Mouse (Mus musculus): ENCODE results near the gene Gtf2h2. TPM values are rescaled to one million over a fixed set of nuclear protein-coding genes. Genes with fewer than 3 reads are reported as not detected.
"Not testable (repeated sequence)": the region's sequence is repeated elsewhere in the genome, so short reads cannot be mapped to it uniquely, and the experiment has no call there.

Gtf2h2 gene
- total and polyA plus RNA-seq, 2 experiments from 2014 or later, result 22.6 to 57.4 TPM

- 93% methylated on average over 1 of the region's 1 CpGs for WGBS
- no peak overlapping the region for H3K27ac ChIP-seq
- H3K4me1 ChIP-seq (ENCODE audit: insufficient read depth, low read length), result no peaks in the 10 kb centered on the region
- no peaks in the 10 kb centered on the region for H3K27me3 ChIP-seq (ENCODE audit: insufficient read depth, low read length)
- no peak overlapping the region for H3K4me2 ChIP-seq (ENCODE audit: low read depth, low read length)
- DNase-seq (ENCODE audit: low spot score), result no peak
- no peaks in the 10 kb centered on the region for H3K36me3 ChIP-seq (ENCODE audit: insufficient read depth, low read length)
- no peak for ATAC-seq
- no peaks in the 10 kb centered on the region for H3K9me3 ChIP-seq (ENCODE audit: low read length)
- H3K9ac ChIP-seq (replicated peaks; ENCODE audit: low read length), result no peak overlapping the region
- TF ChIP-seq CTCF (IDR thresholded peaks at IDR 0.05; ENCODE audit: low read depth), result no peak
- H3K4me3 ChIP-seq (ENCODE audit: low read length), result no peak overlapping the region
Observed at GRCm38 (mm10) chr13:100449495-100449894, 42.9 kb downstream of the Gtf2h2 start.

DNA sequence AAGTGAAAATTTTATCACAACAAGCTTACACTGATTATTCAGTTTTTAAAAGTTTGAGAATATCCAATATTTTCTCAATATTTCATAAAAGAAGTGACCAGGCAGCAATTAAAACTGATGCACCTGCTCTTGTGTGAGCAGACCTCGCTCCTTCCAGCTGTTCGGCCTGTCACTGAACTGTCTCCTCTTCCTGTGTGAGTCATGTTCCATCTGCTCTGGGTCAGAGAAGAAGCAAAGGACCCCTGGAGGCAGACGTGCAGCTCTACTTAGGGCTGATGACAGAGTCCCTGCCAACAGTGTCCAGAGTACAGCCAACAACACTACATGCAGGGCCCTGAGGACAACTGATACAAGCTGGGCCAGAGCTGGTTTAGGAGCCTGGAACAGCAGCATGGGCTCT lies 52.3 kb downstream of the Gtf2h2 start:
- Histone ChIP-seq H3K4me2 (ENCODE audit: low read depth, low read length) (no peak overlapping the region), H3K9ac (replicated peaks; ENCODE audit: low read length) (no peak overlapping the region), H3K9me3 (ENCODE audit: low read length) (no peaks in the 10 kb centered on the region), H3K4me3 (ENCODE audit: low read length) (no peak overlapping the region), H3K36me3 (ENCODE audit: insufficient read depth, low read length) (no peaks in the 10 kb centered on the region), H3K27me3 (ENCODE audit: insufficient read depth, low read length) (no peaks in the 10 kb centered on the region), H3K4me1 (ENCODE audit: insufficient read depth, low read length) (no peaks in the 10 kb centered on the region), H3K27ac (no peak overlapping the region)
- no peak for TF ChIP-seq CTCF (IDR thresholded peaks at IDR 0.05; ENCODE audit: low read depth)
- DNase-seq (ENCODE audit: low spot score) (no peak), ATAC-seq (no peak)
- WGBS, result 65% methylated on average over 3 of the region's 3 CpGs

DNA sequence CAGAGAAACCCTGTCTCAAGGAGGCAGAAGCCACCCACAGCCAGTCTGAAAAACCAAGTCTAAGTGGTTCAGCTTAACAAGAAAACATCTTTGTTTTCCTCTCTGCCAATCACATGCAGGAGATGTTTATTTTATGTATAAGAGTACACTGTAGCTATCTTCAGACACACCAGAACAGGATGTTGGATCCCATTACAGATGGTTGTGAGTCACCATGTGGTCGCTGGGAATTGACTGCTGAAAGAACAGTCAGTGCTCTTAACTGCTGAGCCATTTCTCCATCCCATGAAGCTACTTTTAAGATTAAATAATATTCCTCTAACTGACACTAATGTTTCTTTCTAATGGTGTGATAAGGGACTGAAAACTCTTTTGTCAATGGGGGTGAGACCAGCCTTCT lies 53.7 kb downstream of the Gtf2h2 start:
- Histone ChIP-seq H3K4me3 (ENCODE audit: low read length) (no peak overlapping the region), H3K9ac (replicated peaks; ENCODE audit: low read length) (no peak overlapping the region), H3K9me3 (ENCODE audit: low read length) (no peaks in the 10 kb centered on the region), H3K27me3 (ENCODE audit: insufficient read depth, low read length) (no peaks in the 10 kb centered on the region), H3K4me1 (ENCODE audit: insufficient read depth, low read length) (no peaks in the 10 kb centered on the region), H3K36me3 (ENCODE audit: insufficient read depth, low read length) (no peaks in the 10 kb centered on the region), H3K27ac (no peak overlapping the region), H3K4me2 (ENCODE audit: low read depth, low read length) (no peak overlapping the region)
- 68% methylated on average over 1 of the region's 1 CpGs for WGBS
- no peak for ATAC-seq
- no peak for TF ChIP-seq CTCF (IDR thresholded peaks at IDR 0.05; ENCODE audit: low read depth)
- DNase-seq (ENCODE audit: low spot score), result no peak

- 75% methylated on average over 3 of the region's 3 CpGs for WGBS
- DNase-seq (ENCODE audit: low spot score), result no peak
- H3K36me3 ChIP-seq (ENCODE audit: insufficient read depth, low read length), result no peaks in the 10 kb centered on the region
Observed at GRCm38 (mm10) chr13:100437322-100437825, 55.0 kb downstream of the Gtf2h2 start.

GRCm38 (mm10) chr13:100436556-100437163 lies 55.7 kb downstream of the Gtf2h2 start:
- H3K9ac ChIP-seq (replicated peaks; ENCODE audit: low read length); H3K4me3 ChIP-seq (ENCODE audit: low read length); H3K36me3 ChIP-seq (ENCODE audit: insufficient read depth, low read length); H3K27ac ChIP-seq; DNase-seq (ENCODE audit: low spot score); H3K4me2 ChIP-seq (ENCODE audit: low read depth, low read length); H3K4me1 ChIP-seq (ENCODE audit: insufficient read depth, low read length); ATAC-seq; H3K27me3 ChIP-seq (ENCODE audit: insufficient read depth, low read length); H3K9me3 ChIP-seq (ENCODE audit: low read length): not testable (repeated sequence)
- WGBS, result 79% methylated on average over 1 of the region's 1 CpGs

More at GRCm38 (mm10) chr13:100437322-100437825, 55.0 kb downstream of the Gtf2h2 start:
- H3K27ac ChIP-seq, result no peak overlapping the region
- no peak for TF ChIP-seq CTCF (IDR thresholded peaks at IDR 0.05; ENCODE audit: low read depth)
- no peak overlapping the region for H3K4me3 ChIP-seq (ENCODE audit: low read length)
- H3K4me1 ChIP-seq (ENCODE audit: insufficient read depth, low read length), result no peaks in the 10 kb centered on the region
- H3K9ac ChIP-seq (replicated peaks; ENCODE audit: low read length), result no peak overlapping the region
- no peak overlapping the region for H3K4me2 ChIP-seq (ENCODE audit: low read depth, low read length)
- no peak for ATAC-seq
- no peaks in the 10 kb centered on the region for H3K9me3 ChIP-seq (ENCODE audit: low read length)
- H3K27me3 ChIP-seq (ENCODE audit: insufficient read depth, low read length), result no peaks in the 10 kb centered on the region

- not testable (repeated sequence) for H3K4me3 ChIP-seq (ENCODE audit: low read length); H3K4me2 ChIP-seq (ENCODE audit: low read depth, low read length); DNase-seq (ENCODE audit: low spot score); H3K4me1 ChIP-seq (ENCODE audit: insufficient read depth, low read length); H3K36me3 ChIP-seq (ENCODE audit: insufficient read depth, low read length); H3K9ac ChIP-seq (replicated peaks; ENCODE audit: low read length); ATAC-seq; H3K27ac ChIP-seq; H3K27me3 ChIP-seq (ENCODE audit: insufficient read depth, low read length); H3K9me3 ChIP-seq (ENCODE audit: low read length)
- WGBS, result 90% methylated on average over 7 of the region's 7 CpGs
Observed at GRCm38 (mm10) chr13:100419958-100420357, 72.4 kb downstream of the Gtf2h2 start.

GRCm38 (mm10) chr13:100414428-100414827 lies 78.0 kb downstream of the Gtf2h2 start:
- TF ChIP-seq CTCF (IDR thresholded peaks at IDR 0.05; ENCODE audit: low read depth), result no peak
- Histone ChIP-seq H3K9ac (replicated peaks; ENCODE audit: low read length) (no peak overlapping the region), H3K4me1 (ENCODE audit: insufficient read depth, low read length) (no peaks in the 10 kb centered on the region), H3K36me3 (ENCODE audit: insufficient read depth, low read length) (no peaks in the 10 kb centered on the region), H3K27ac (no peak overlapping the region), H3K9me3 (ENCODE audit: low read length) (no peaks in the 10 kb centered on the region), H3K4me3 (ENCODE audit: low read length) (no peak overlapping the region), H3K27me3 (ENCODE audit: insufficient read depth, low read length) (no peaks in the 10 kb centered on the region), H3K4me2 (ENCODE audit: low read depth, low read length) (no peak overlapping the region)
- DNase-seq (ENCODE audit: low spot score) (no peak), ATAC-seq (no peak)
- WGBS, result 50% methylated on average over 1 of the region's 1 CpGs

Other genes with a start within 250 kb of the Gtf2h2 start
- 0.11 and 0.31 TPM in 2 replicates for gene Naip5, start 246.3 kb downstream of the Gtf2h2 start, total RNA-seq (2014; rRNA removed)
- gene Naip5, start 246.3 kb downstream of the Gtf2h2 start, polyA plus RNA-seq (2015; fragmentation: Nextera tagmentation; extraction: Ambion mirVana), result 0.13 and 0.15 TPM in 2 replicates
- 0.10 and 0.11 TPM in 2 replicates for gene Naip6, start 174.9 kb downstream of the Gtf2h2 start, total RNA-seq (2014; rRNA removed)
- 0.03 and 0.06 TPM in 2 replicates for gene Naip6, start 174.9 kb downstream of the Gtf2h2 start, polyA plus RNA-seq (2015; fragmentation: Nextera tagmentation; extraction: Ambion mirVana)
- gene Naip1, start 39.7 kb downstream of the Gtf2h2 start, total RNA-seq (2014; rRNA removed), result 0.10 and 0.22 TPM in 2 replicates
- 0.08 and 0.11 TPM in 2 replicates for gene Naip1, start 39.7 kb downstream of the Gtf2h2 start, polyA plus RNA-seq (2015; fragmentation: Nextera tagmentation; extraction: Ambion mirVana)
- 12.4 and 12.9 TPM in 2 replicates for gene Ocln, start 60.1 kb upstream of the Gtf2h2 start, total RNA-seq (2014; rRNA removed)
- gene Ocln, start 60.1 kb upstream of the Gtf2h2 start, polyA plus RNA-seq (2015; fragmentation: Nextera tagmentation; extraction: Ambion mirVana), result 11.9 and 13.5 TPM in 2 replicates
- gene Marveld2, start 124.4 kb upstream of the Gtf2h2 start, total RNA-seq (2014; rRNA removed), result 2.1 and 3.8 TPM in 2 replicates
- gene Marveld2, start 124.4 kb upstream of the Gtf2h2 start, polyA plus RNA-seq (2015; fragmentation: Nextera tagmentation; extraction: Ambion mirVana), result 2.9 and 3.2 TPM in 2 replicates
- gene Ak6, start 158.4 kb upstream of the Gtf2h2 start, total RNA-seq (2014; rRNA removed), result 101 and 123 TPM in 2 replicates
- gene Ak6, start 158.4 kb upstream of the Gtf2h2 start, polyA plus RNA-seq (2015; fragmentation: Nextera tagmentation; extraction: Ambion mirVana), result 320 and 328 TPM in 2 replicates
- 10.0 and 13.1 TPM in 2 replicates for gene Rad17, start 158.5 kb upstream of the Gtf2h2 start, total RNA-seq (2014; rRNA removed)
- gene Rad17, start 158.5 kb upstream of the Gtf2h2 start, polyA plus RNA-seq (2015; fragmentation: Nextera tagmentation; extraction: Ambion mirVana), result 12.3 and 14.1 TPM in 2 replicates
- gene Taf9, start 159.0 kb upstream of the Gtf2h2 start, total RNA-seq (2014; rRNA removed), result 34.7 and 37.3 TPM in 2 replicates
- 38.0 and 42.8 TPM in 2 replicates for gene Taf9, start 159.0 kb upstream of the Gtf2h2 start, polyA plus RNA-seq (2015; fragmentation: Nextera tagmentation; extraction: Ambion mirVana)
- gene Ccdc125, start 177.1 kb upstream of the Gtf2h2 start, total RNA-seq (2014; rRNA removed), result 0.21 and 0.36 TPM in 2 replicates
- 1.3 and 1.4 TPM in 2 replicates for gene Ccdc125, start 177.1 kb upstream of the Gtf2h2 start, polyA plus RNA-seq (2015; fragmentation: Nextera tagmentation; extraction: Ambion mirVana)
- 31.5 and 33.4 TPM in 2 replicates for gene Cdk7, start 238.4 kb upstream of the Gtf2h2 start, total RNA-seq (2014; rRNA removed)
- 37.7 and 38.8 TPM in 2 replicates for gene Cdk7, start 238.4 kb upstream of the Gtf2h2 start, polyA plus RNA-seq (2015; fragmentation: Nextera tagmentation; extraction: Ambion mirVana)